Mouse (Mus musculus) forebrain, embryonic 14.5 days (tissue): ENCODE measurements around the gene Fam131a. TPM values are rescaled to one million over a fixed set of nuclear protein-coding genes. Genes with fewer than 3 reads are reported as not detected.
"Not testable (repeated sequence)": the region's sequence is repeated elsewhere in the genome, so short reads cannot be mapped to it uniquely, and the experiment has no call there.

ENCODE experiments used
- ATAC-seq: fragments of 200-750 bp; cut with Nextera tagmentation; 2 replicates; pipeline ENCODE4 v1.8.0; 2017; ENCODE audit warnings: mild to moderate bottlenecking, moderate library complexity
- DNase-seq: peaks from one replicate; pipeline ENCODE4 v3.0.0-alpha.2; 2015; ENCODE audit warnings: low spot score
- H3K27ac ChIP-seq: fragments of 300-500 bp; sonication (generic); 2 replicates; pipeline ENCODE4 v1.5.1; 2014; ENCODE audit warnings: low read depth, mild to moderate bottlenecking, control low read depth, low read length, moderate library complexity
- H3K27me3 ChIP-seq: fragments of 300-500 bp; sonication (generic); replicated peaks from 2 replicates; pipeline ENCODE4 v1.6.1; 2014; ENCODE audit warnings: low read length, control low read depth, mixed read lengths; ENCODE audit not compliant: control insufficient read depth, insufficient read depth
- H3K36me3 ChIP-seq: fragments of 300-500 bp; sonication (generic); 2 replicates; pipeline ENCODE4 v1.6.1; 2014; ENCODE audit warnings: low read length, control low read depth; ENCODE audit not compliant: control insufficient read depth, insufficient read depth
- H3K4me1 ChIP-seq: fragments of 300-500 bp; sonication (generic); 2 replicates; pipeline ENCODE4 v1.6.1; 2014; ENCODE audit warnings: antibody characterized with exemption, low read length, control low read depth; ENCODE audit not compliant: control insufficient read depth, insufficient read depth
- H3K4me2 ChIP-seq: fragments of 300-500 bp; sonication (generic); 2 replicates; pipeline ENCODE4 v1.6.1; 2014; ENCODE audit warnings: mild to moderate bottlenecking, control low read depth, low read length
- H3K4me3 ChIP-seq: fragments of 300-500 bp; sonication (generic); 2 replicates; pipeline ENCODE4 v1.5.1; 2014; ENCODE audit warnings: low read depth, low read length, control low read depth
- H3K9ac ChIP-seq: fragments of 300-500 bp; sonication (generic); 2 replicates; pipeline ENCODE4 v1.6.1; 2014; ENCODE audit warnings: mild to moderate bottlenecking, low read length, control low read depth, moderate library complexity
- H3K9me3 ChIP-seq: fragments of 300-500 bp; sonication (generic); replicated peaks from 2 replicates; pipeline ENCODE4 v1.6.1; 2016; ENCODE audit warnings: low read length, control low read depth, mixed read lengths; ENCODE audit not compliant: control insufficient read depth
- WGBS: fragments of 180-500 bp; shearing (Covaris S2); extraction: QIAGEN DNeasy Blood & Tissue Kit; methylation state at CpG from one replicate; pipeline ENCODE4 v1.1.7; 2014; 5-methylcytosine and 5-hydroxymethylcytosine counted together
- polyA plus RNA-seq: library from polyadenylated mRNA; unstranded; fragments of >200 nt; fragmentation: Nextera tagmentation; extraction: Ambion mirVana; gene quantifications from 2 replicates; pipeline ENCODE4 v1.2.1, GENCODE M21; 2014

Gene Fam131a
- polyA plus RNA-seq = 51.5 and 55.5 TPM in 2 replicates

GRCm38 (mm10) chr16:20693111-20693701, at the start of gene Fam131a:
Gene Fam131a (plus strand): TSS chr16:20693241.
- under 1% methylated on average over 37 of the region's 37 CpGs for WGBS
- Histone ChIP-seq H3K4me3 (peak within 1 kb of the TSS; percentile 57), H3K27ac (peak within 1 kb of the TSS; percentile 93), H3K9ac (peak within 1 kb of the TSS; percentile 79), H3K4me1 (peaks cover 21% of the 10 kb centered on the region), H3K27me3 (no peaks in the 10 kb centered on the region), H3K36me3 (peaks cover 41% of the 10 kb centered on the region), H3K4me2 (peak within 1 kb of the TSS; percentile 88), H3K9me3 (no peaks in the 10 kb centered on the region)
- peak; percentile 93 for ATAC-seq
- DNase-seq = peak; percentile 96

GRCm38 (mm10) chr16:20643911-20644310, 49.1 kb upstream of the Fam131a start:
- Histone ChIP-seq H3K9me3 (no peaks in the 10 kb centered on the region), H3K9ac (no peak overlapping the region), H3K36me3 (no peaks in the 10 kb centered on the region), H3K4me2 (no peak overlapping the region), H3K4me3 (no peak overlapping the region), H3K27ac (no peak overlapping the region), H3K27me3 (no peaks in the 10 kb centered on the region), H3K4me1 (peaks cover 1% of the 10 kb centered on the region; the same call in 1 of the 2 replicates)
- DNase-seq (no peak), ATAC-seq (no peak)
- 89% methylated on average over 7 of the region's 7 CpGs for WGBS

- DNase-seq (peak; percentile 97), ATAC-seq (peak; percentile 96)
- Histone ChIP-seq H3K4me1 (peaks cover 13% of the 10 kb centered on the region; the same call in 1 of the 2 replicates), H3K9me3 (no peaks in the 10 kb centered on the region), H3K27ac (peak within 1 kb of the TSS; percentile 68; the same call in 1 of the 2 replicates), H3K9ac (peak within 1 kb of the TSS; percentile 92), H3K4me3 (peak within 1 kb of the TSS; percentile 85), H3K4me2 (peak within 1 kb of the TSS; percentile 94), H3K27me3 (no peaks in the 10 kb centered on the region), H3K36me3 (peaks cover 23% of the 10 kb centered on the region)
- 2% methylated on average over 37 of the region's 46 CpGs for WGBS
These were observed 41.7 kb upstream of the Fam131a start, which contains the start of gene Psmd2 for GRCm38 (mm10) chr16:20651076-20651946. Gene Psmd2 (plus strand): TSS chr16:20651652.

GRCm38 (mm10) chr16:20651947-20652310, 41.1 kb upstream of the Fam131a start:
- Histone ChIP-seq H3K27me3 (no peaks in the 10 kb centered on the region), H3K4me2 (peak overlapping the region; percentile 94), H3K9me3 (no peaks in the 10 kb centered on the region), H3K36me3 (peaks cover 29% of the 10 kb centered on the region), H3K9ac (peak overlapping the region; percentile 92), H3K27ac (0 out of 2 replicates have a peak overlapping the region, but pooled peaks have one; percentile 68), H3K4me3 (peak overlapping the region; percentile 85), H3K4me1 (peaks cover 13% of the 10 kb centered on the region; the same call in 1 of the 2 replicates)
- no peak for ATAC-seq
- 12% methylated on average over 11 of the region's 12 CpGs for WGBS
- DNase-seq = no peak

GRCm38 (mm10) chr16:20653315-20653714, 39.7 kb upstream of the Fam131a start:
- Histone ChIP-seq H3K9ac (no peak overlapping the region), H3K4me2 (peak overlapping the region; percentile 94; the same call in 1 of the 2 replicates), H3K4me3 (no peak overlapping the region), H3K27me3 (no peaks in the 10 kb centered on the region), H3K9me3 (no peaks in the 10 kb centered on the region), H3K4me1 (peaks cover 13% of the 10 kb centered on the region; the same call in 1 of the 2 replicates), H3K36me3 (peaks cover 43% of the 10 kb centered on the region), H3K27ac (no peak overlapping the region)
- ATAC-seq (no peak), DNase-seq (no peak)
- 45% methylated on average over 2 of the region's 2 CpGs for whole genome bisulfite sequencing

- Histone ChIP-seq H3K4me3 (no peak overlapping the region), H3K36me3 (peaks cover 85% of the 10 kb centered on the region), H3K4me2 (no peak overlapping the region), H3K27ac (no peak overlapping the region), H3K9ac (no peak overlapping the region), H3K9me3 (no peaks in the 10 kb centered on the region), H3K27me3 (no peaks in the 10 kb centered on the region), H3K4me1 (peaks cover 5% of the 10 kb centered on the region; the same call in 1 of the 2 replicates)
- DNase-seq (no peak), ATAC-seq (no peak)
- WGBS = 93% methylated on average over 4 of the region's 4 CpGs
These were observed 35.4 kb upstream of the Fam131a start for GRCm38 (mm10) chr16:20657661-20658060.

- H3K9me3 ChIP-seq, H3K27ac ChIP-seq, ATAC-seq, H3K4me2 ChIP-seq, H3K4me3 ChIP-seq, H3K9ac ChIP-seq, DNase-seq, H3K27me3 ChIP-seq, H3K4me1 ChIP-seq: not testable (repeated sequence)
- 94% methylated on average over 2 of the region's 6 CpGs for WGBS
- peaks cover 18% of the 10 kb centered on the region; the same call in 1 of the 2 replicates for H3K36me3 ChIP-seq
These were observed 25.0 kb upstream of the Fam131a start, which contains the start of gene Eif4g1 for GRCm38 (mm10) chr16:20668013-20668412. Gene Eif4g1 (plus strand): TSS chr16:20668313.

- Histone ChIP-seq H3K36me3 (peaks cover 6% of the 10 kb centered on the region), H3K9ac (no peak overlapping the region), H3K4me3 (no peak overlapping the region), H3K4me2 (no peak overlapping the region), H3K9me3 (no peaks in the 10 kb centered on the region), H3K27me3 (no peaks in the 10 kb centered on the region), H3K27ac (no peak overlapping the region), H3K4me1 (peaks cover 9% of the 10 kb centered on the region)
- ATAC-seq (no peak), DNase-seq (no peak)
- WGBS = 92% methylated on average over 3 of the region's 3 CpGs
These were observed 22.8 kb upstream of the Fam131a start for GRCm38 (mm10) chr16:20670291-20670690.
